Mouse (Mus musculus) ES-Bruce4 (cell line): Measurements from ENCODE around the gene Mei4.

Experiments used
- CTCF ChIP-seq: IDR thresholded peaks from one replicate; pipeline ENCODE4 v1.8.1; 2011; ENCODE audit warnings: low read depth, low read length
- EP300 ChIP-seq: IDR thresholded peaks from 2 replicates; pipeline ENCODE4 v1.6.1; 2011; ENCODE audit warnings: low read depth, low read length; ENCODE audit not compliant: insufficient read depth
- POLR2A ChIP-seq: IDR thresholded peaks from one replicate; pipeline ENCODE4 v1.8.1; 2011; ENCODE audit warnings: low read length; ENCODE audit not compliant: insufficient read depth

DNA sequence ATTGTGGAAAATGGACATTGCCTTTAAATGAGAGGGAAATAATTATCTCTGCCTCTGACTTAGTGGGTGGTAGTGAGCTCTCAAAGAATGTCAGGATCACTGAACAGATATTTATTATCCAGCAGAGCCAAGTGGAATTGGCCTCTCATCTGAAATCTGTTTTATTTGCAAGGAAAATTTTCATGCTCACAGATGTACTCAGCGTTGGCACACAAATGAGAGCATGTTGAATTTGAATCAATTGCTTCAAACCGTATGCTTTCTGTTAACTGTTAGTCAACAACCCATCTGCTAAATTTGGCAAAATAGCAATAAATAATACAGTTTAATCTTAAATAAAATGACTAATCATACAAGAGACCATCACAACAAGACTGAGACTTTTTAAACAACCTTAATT lies 181.0 kb downstream of the Mei4 start:
- TF ChIP-seq POLR2A, result no peak
- no peak for TF ChIP-seq CTCF
- TF ChIP-seq EP300, result no peak
